9 mouse cellular contexts compared by ENCODE assay signal in the genomic region with DNA sequence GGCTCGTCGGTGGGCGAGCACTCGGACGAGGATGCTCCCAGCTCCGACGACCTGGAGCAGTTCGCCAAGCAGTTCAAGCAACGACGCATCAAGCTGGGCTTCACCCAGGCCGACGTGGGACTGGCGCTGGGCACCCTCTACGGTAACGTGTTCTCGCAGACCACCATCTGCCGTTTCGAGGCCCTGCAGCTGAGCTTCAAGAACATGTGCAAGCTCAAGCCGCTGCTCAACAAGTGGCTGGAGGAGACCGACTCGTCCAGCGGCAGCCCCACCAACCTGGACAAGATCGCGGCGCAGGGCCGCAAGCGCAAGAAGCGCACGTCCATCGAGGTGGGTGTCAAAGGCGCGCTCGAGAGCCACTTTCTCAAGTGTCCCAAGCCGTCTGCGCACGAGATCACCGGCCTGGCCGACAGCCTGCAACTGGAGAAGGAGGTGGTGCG. TPM values are rescaled to one million over a fixed set of nuclear protein-coding genes. Genes with fewer than 3 reads are reported as not detected.
DNase-seq lines count a peak whose midpoint lies in the region; ATAC-seq and TF ChIP-seq lines count a peak whose summit lies in the region.
"Had no signal": no experiment of that assay in that cellular context is flagged by ENCODE, and none has a peak within 500 bp of the region (broad histone marks: within the 10 kb centered on the region; RNA-seq: fewer than 3 reads in every experiment).

No protein-coding gene starts in this region.

- no peaks in the 10 kb centered on the region for H3K9me3 ChIP-seq in hindbrain, embryonic 14.5 days (ENCODE audit: control insufficient read depth, low read length)
- no peaks in the 10 kb centered on the region for H3K9me3 ChIP-seq in midbrain, embryonic 13.5 days

- H3K36me3 ChIP-seq in hindbrain, embryonic 14.5 days (replicated peaks; ENCODE audit: control insufficient read depth, insufficient read depth): no peaks in the 10 kb centered on the region
- no peaks in the 10 kb centered on the region for H3K36me3 ChIP-seq in midbrain, embryonic 13.5 days

- DNase-seq in layer of hippocampus, adult 2 months (ENCODE audit: low spot score in 2 of 2): no peak
- no peak for DNase-seq in layer of hippocampus, adult 9-11 months
- DNase-seq in embryo, embryonic 11 days: peak; percentile 61
- no peak for DNase-seq in hindbrain, embryonic 14.5 days (ENCODE audit: low spot score)
- no peak for DNase-seq in adrenal gland, adult 18-20 months (ENCODE audit: low spot score in 2 of 2)
- no peak for DNase-seq in left cerebral cortex, postnatal 14 days (ENCODE audit: low spot score in 2 of 2)
- DNase-seq in left cerebral cortex, adult 9 months (ENCODE audit: low spot score in 2 of 2): no peak

- TF ChIP-seq CTCF in layer of hippocampus, adult 2 months (conservative IDR thresholded peaks at IDR 0.05): no peak

- peaks cover 79% of the 10 kb centered on the region for H3K27me3 ChIP-seq in hindbrain, embryonic 14.5 days (ENCODE audit: control insufficient read depth, insufficient read depth, low read length)
- H3K27me3 ChIP-seq in midbrain, embryonic 13.5 days: peaks cover 76% of the 10 kb centered on the region

- peak overlapping the region; percentile 64 for H3K27ac ChIP-seq in layer of hippocampus, adult 2 months
- H3K27ac ChIP-seq in hindbrain, embryonic 14.5 days: no peak overlapping the region
- H3K27ac ChIP-seq in midbrain, embryonic 13.5 days: peak overlapping the region; percentile 69

- H3K4me2 ChIP-seq in hindbrain, embryonic 14.5 days (replicated peaks): peak overlapping the region; percentile 84
- H3K4me2 ChIP-seq in midbrain, embryonic 13.5 days (replicated peaks): peak overlapping the region; percentile 87

- intact Hi-C loops in left cerebral cortex, postnatal 14 days (cut with DNase I): no loop called here

- peak overlapping the region; percentile 54 for H3K4me3 ChIP-seq in layer of hippocampus, adult 2 months
- peak overlapping the region; percentile 45 for H3K4me3 ChIP-seq in hindbrain, embryonic 14.5 days (replicated peaks; ENCODE audit: low read length)
- peak overlapping the region; percentile 67 for H3K4me3 ChIP-seq in midbrain, embryonic 13.5 days (replicated peaks)

- no peak for ATAC-seq in hindbrain, embryonic 14.5 days (ENCODE audit: low FRiP score)
- no peak for ATAC-seq in midbrain, embryonic 13.5 days

- H3K9ac ChIP-seq in hindbrain, embryonic 14.5 days: peak overlapping the region; percentile 60
- H3K9ac ChIP-seq in midbrain, embryonic 13.5 days (replicated peaks): peak overlapping the region; percentile 79

- 1% methylated on average over 39 of the region's 39 CpGs for WGBS in hindbrain, embryonic 14.5 days
- under 1% methylated on average over 39 of the region's 39 CpGs for WGBS in midbrain, embryonic 13.5 days

- peaks cover 29% of the 10 kb centered on the region for H3K4me1 ChIP-seq in hindbrain, embryonic 14.5 days (replicated peaks; ENCODE audit: control insufficient read depth, insufficient read depth, low read length)
- H3K4me1 ChIP-seq in midbrain, embryonic 13.5 days (replicated peaks): peaks cover 67% of the 10 kb centered on the region

RNA-seq across cellular contexts. Expression of a gene that starts 1.8 kb away (rescaled TPM):
- 10 to 100 TPM; 40.5 to 40.7 TPM for total RNA-seq in layer of hippocampus, adult 2 months (2021)
- 9.6 and 11.2 TPM in 2 replicates for polyA plus RNA-seq in hindbrain, embryonic 14.5 days (2014; fragmentation: Nextera tagmentation; extraction: Ambion mirVana)
- 14.2 and 19.3 TPM in 2 replicates for polyA plus RNA-seq in midbrain, embryonic 13.5 days (2015; fragmentation: Nextera tagmentation; extraction: Ambion mirVana)
- total RNA-seq in adrenal gland, adult 18-20 months (2021): not detected
- 10 to 100 TPM; 29.9 to 30.1 TPM for total RNA-seq in left cerebral cortex, postnatal 14 days (2021)

RNA-seq across cellular contexts. Expression of a gene that starts 35.0 kb away (rescaled TPM):
- 10 to 100 TPM; 16.6 to 18.6 TPM for total RNA-seq in layer of hippocampus, adult 2 months (2021)
- polyA plus RNA-seq in hindbrain, embryonic 14.5 days (2014; fragmentation: Nextera tagmentation; extraction: Ambion mirVana): 33.5 and 33.6 TPM in 2 replicates
- polyA plus RNA-seq in midbrain, embryonic 13.5 days (2015; fragmentation: Nextera tagmentation; extraction: Ambion mirVana): 48.3 and 51.1 TPM in 2 replicates
- total RNA-seq in adrenal gland, adult 18-20 months (2021): 10 to 100 TPM; 32.5 to 35.7 TPM
- 10 to 100 TPM; 14.1 to 14.3 TPM for total RNA-seq in left cerebral cortex, postnatal 14 days (2021)

RNA-seq across cellular contexts. Expression of a gene that starts 42.1 kb away (rescaled TPM):
- 1 to 10 TPM; 1.4 to 1.5 TPM for total RNA-seq in layer of hippocampus, adult 2 months (2021)
- 1.8 and 2.2 TPM in 2 replicates for polyA plus RNA-seq in hindbrain, embryonic 14.5 days (2014; fragmentation: Nextera tagmentation; extraction: Ambion mirVana)
- 2.8 and 3.0 TPM in 2 replicates for polyA plus RNA-seq in midbrain, embryonic 13.5 days (2015; fragmentation: Nextera tagmentation; extraction: Ambion mirVana)
- total RNA-seq in adrenal gland, adult 18-20 months (2021): 10 to 100 TPM in 1 of 2 experiments, 1 to 10 TPM in 1; 6.3 to 15.0 TPM
- total RNA-seq in left cerebral cortex, postnatal 14 days (2021): 1 to 10 TPM; 3.8 to 4.2 TPM

RNA-seq across cellular contexts. Expression of a gene that starts 47.8 kb away (rescaled TPM):
- 1 to 10 TPM in 1 of 2 experiments, under 1 TPM in 1; 0.98 to 2.3 TPM for total RNA-seq in layer of hippocampus, adult 2 months (2021)
- not detected in 2 replicates for polyA plus RNA-seq in hindbrain, embryonic 14.5 days (2014; fragmentation: Nextera tagmentation; extraction: Ambion mirVana)
- 0.79 and 1.1 TPM in 2 replicates for polyA plus RNA-seq in midbrain, embryonic 13.5 days (2015; fragmentation: Nextera tagmentation; extraction: Ambion mirVana)
- not detected for total RNA-seq in adrenal gland, adult 18-20 months (2021)
- under 1 TPM; 0.40 to 0.55 TPM for total RNA-seq in left cerebral cortex, postnatal 14 days (2021)
- total RNA-seq: heart, postnatal 10 days had no signal

RNA-seq across cellular contexts. Expression of a gene that starts 56.1 kb away (rescaled TPM):
- total RNA-seq in layer of hippocampus, adult 2 months (2021): 10 to 100 TPM; 35.1 to 35.7 TPM
- polyA plus RNA-seq in hindbrain, embryonic 14.5 days (2014; fragmentation: Nextera tagmentation; extraction: Ambion mirVana): 88.9 and 89.3 TPM in 2 replicates
- polyA plus RNA-seq in midbrain, embryonic 13.5 days (2015; fragmentation: Nextera tagmentation; extraction: Ambion mirVana): 147 and 153 TPM in 2 replicates
- total RNA-seq in adrenal gland, adult 18-20 months (2021): 10 to 100 TPM; 33.1 to 34.9 TPM
- total RNA-seq in left cerebral cortex, postnatal 14 days (2021): 10 to 100 TPM; 31.1 to 32.2 TPM

Comparison
In these comparisons a context has a peak if more than half of its experiments do, and no peak if none do; other contexts are left out.
1. RNA of a gene that starts 1.8 kb away (total RNA-seq): 40.5 to 40.7 TPM in layer of hippocampus, adult 2 months and 29.9 to 30.1 TPM in left cerebral cortex, postnatal 14 days; not detected in adrenal gland, adult 18-20 months; every median in the first group is over 10 times any median in the second.
2. Peak in every context shown above with its lines, with median percentiles within 50 percentile points of each other: H3K4me3 ChIP-seq.